Mouse (Mus musculus): Measurements from ENCODE around the gene Col12a1. TPM values are rescaled to one million over a fixed set of nuclear protein-coding genes. Genes with fewer than 3 reads are reported as not detected.

Gene Col12a1
- polyA plus RNA-seq, 1 experiment = 6.4 TPM

GRCm38 (mm10) chr9:79609661-79610060 is 109.0 kb downstream of the Col12a1 start:
- no peaks in the 10 kb centered on the region for H3K4me1 ChIP-seq (ENCODE audit: control insufficient read depth, insufficient read depth, low read length)
- no peak overlapping the region for H3K4me3 ChIP-seq (replicated peaks; ENCODE audit: insufficient read depth, low read depth, low read length)
- no peak overlapping the region for H3K27ac ChIP-seq (ENCODE audit: insufficient read depth, low read length)
- DNase-seq = no peak
- H3K27me3 ChIP-seq (ENCODE audit: control insufficient read depth, insufficient read depth, low read length) = no peaks in the 10 kb centered on the region
- WGBS = 80% methylated on average over 4 of the region's 4 CpGs
- TF ChIP-seq POLR2A (IDR thresholded peaks at IDR 0.05; ENCODE audit: borderline replicate concordance, insufficient read depth, low read length) (no peak), CTCF (IDR thresholded peaks at IDR 0.05; ENCODE audit: borderline replicate concordance, insufficient read depth, low read depth, low read length) (no peak)

GRCm38 (mm10) chr9:79608795-79609194 is 109.8 kb downstream of the Col12a1 start:
- no peaks in the 10 kb centered on the region for H3K4me1 ChIP-seq (ENCODE audit: control insufficient read depth, insufficient read depth, low read length)
- TF ChIP-seq POLR2A (IDR thresholded peaks at IDR 0.05; ENCODE audit: borderline replicate concordance, insufficient read depth, low read length) = no peak
- no peak for TF ChIP-seq CTCF (IDR thresholded peaks at IDR 0.05; ENCODE audit: borderline replicate concordance, insufficient read depth, low read depth, low read length)
- DNase-seq = no peak
- H3K27me3 ChIP-seq (ENCODE audit: control insufficient read depth, insufficient read depth, low read length) = no peaks in the 10 kb centered on the region
- H3K4me3 ChIP-seq (replicated peaks; ENCODE audit: insufficient read depth, low read depth, low read length) = no peak overlapping the region
- no peak overlapping the region for H3K27ac ChIP-seq (ENCODE audit: insufficient read depth, low read length)
- WGBS = 67% methylated on average over 1 of the region's 1 CpGs

GRCm38 (mm10) chr9:79608062-79608531 is 110.5 kb downstream of the Col12a1 start:
- no peaks in the 10 kb centered on the region for H3K4me1 ChIP-seq (ENCODE audit: control insufficient read depth, insufficient read depth, low read length)
- WGBS = 51% methylated on average over 4 of the region's 4 CpGs
- no peak for DNase-seq
- no peak for TF ChIP-seq POLR2A (IDR thresholded peaks at IDR 0.05; ENCODE audit: borderline replicate concordance, insufficient read depth, low read length)
- TF ChIP-seq CTCF (IDR thresholded peaks at IDR 0.05; ENCODE audit: borderline replicate concordance, insufficient read depth, low read depth, low read length) = no peak
- no peaks in the 10 kb centered on the region for H3K27me3 ChIP-seq (ENCODE audit: control insufficient read depth, insufficient read depth, low read length)
- no peak overlapping the region for H3K27ac ChIP-seq (ENCODE audit: insufficient read depth, low read length)
- H3K4me3 ChIP-seq (replicated peaks; ENCODE audit: insufficient read depth, low read depth, low read length) = no peak overlapping the region

GRCm38 (mm10) chr9:79606122-79606521 is 112.5 kb downstream of the Col12a1 start:
- WGBS = 68% methylated on average over 5 of the region's 5 CpGs
- TF ChIP-seq POLR2A (IDR thresholded peaks at IDR 0.05; ENCODE audit: borderline replicate concordance, insufficient read depth, low read length) = no peak
- no peak for TF ChIP-seq CTCF (IDR thresholded peaks at IDR 0.05; ENCODE audit: borderline replicate concordance, insufficient read depth, low read depth, low read length)
- H3K4me3 ChIP-seq (replicated peaks; ENCODE audit: insufficient read depth, low read depth, low read length) = no peak overlapping the region
- no peak overlapping the region for H3K27ac ChIP-seq (ENCODE audit: insufficient read depth, low read length)
- no peak for DNase-seq
- H3K4me1 ChIP-seq (ENCODE audit: control insufficient read depth, insufficient read depth, low read length) = no peaks in the 10 kb centered on the region
- no peaks in the 10 kb centered on the region for H3K27me3 ChIP-seq (ENCODE audit: control insufficient read depth, insufficient read depth, low read length)

- no peaks in the 10 kb centered on the region for H3K27me3 ChIP-seq (ENCODE audit: control insufficient read depth, insufficient read depth, low read length)
- no peak for DNase-seq
- no peak for TF ChIP-seq CTCF (IDR thresholded peaks at IDR 0.05; ENCODE audit: borderline replicate concordance, insufficient read depth, low read depth, low read length)
- no peak for TF ChIP-seq POLR2A (IDR thresholded peaks at IDR 0.05; ENCODE audit: borderline replicate concordance, insufficient read depth, low read length)
- WGBS = 40% methylated on average over 5 of the region's 5 CpGs
- no peaks in the 10 kb centered on the region for H3K4me1 ChIP-seq (ENCODE audit: control insufficient read depth, insufficient read depth, low read length)
- no peak overlapping the region for H3K4me3 ChIP-seq (replicated peaks; ENCODE audit: insufficient read depth, low read depth, low read length)
- H3K27ac ChIP-seq (ENCODE audit: insufficient read depth, low read length) = no peak overlapping the region
Observed at GRCm38 (mm10) chr9:79605722-79606121, 112.9 kb downstream of the Col12a1 start.

- no peaks in the 10 kb centered on the region for H3K4me1 ChIP-seq (ENCODE audit: control insufficient read depth, insufficient read depth, low read length)
- no peak for DNase-seq
- H3K4me3 ChIP-seq (replicated peaks; ENCODE audit: insufficient read depth, low read depth, low read length) = no peak overlapping the region
- no peak overlapping the region for H3K27ac ChIP-seq (ENCODE audit: insufficient read depth, low read length)
- H3K27me3 ChIP-seq (ENCODE audit: control insufficient read depth, insufficient read depth, low read length) = no peaks in the 10 kb centered on the region
- no peak for TF ChIP-seq CTCF (IDR thresholded peaks at IDR 0.05; ENCODE audit: borderline replicate concordance, insufficient read depth, low read depth, low read length)
- TF ChIP-seq POLR2A (IDR thresholded peaks at IDR 0.05; ENCODE audit: borderline replicate concordance, insufficient read depth, low read length) = no peak
- 84% methylated on average over 3 of the region's 3 CpGs for WGBS
Observed at GRCm38 (mm10) chr9:79604546-79604945, 114.1 kb downstream of the Col12a1 start.

GRCm38 (mm10) chr9:79603448-79603847 is 115.2 kb downstream of the Col12a1 start:
- no peaks in the 10 kb centered on the region for H3K27me3 ChIP-seq (ENCODE audit: control insufficient read depth, insufficient read depth, low read length)
- DNase-seq = no peak
- H3K4me1 ChIP-seq (ENCODE audit: control insufficient read depth, insufficient read depth, low read length) = no peaks in the 10 kb centered on the region
- no peak overlapping the region for H3K4me3 ChIP-seq (replicated peaks; ENCODE audit: insufficient read depth, low read depth, low read length)
- no peak overlapping the region for H3K27ac ChIP-seq (ENCODE audit: insufficient read depth, low read length)
- TF ChIP-seq CTCF (IDR thresholded peaks at IDR 0.05; ENCODE audit: borderline replicate concordance, insufficient read depth, low read depth, low read length) (no peak), POLR2A (IDR thresholded peaks at IDR 0.05; ENCODE audit: borderline replicate concordance, insufficient read depth, low read length) (no peak)
- 94% methylated on average over 2 of the region's 2 CpGs for WGBS

GRCm38 (mm10) chr9:79600237-79600570 is 118.4 kb downstream of the Col12a1 start:
- no peak overlapping the region for H3K27ac ChIP-seq (ENCODE audit: insufficient read depth, low read length)
- no peaks in the 10 kb centered on the region for H3K27me3 ChIP-seq (ENCODE audit: control insufficient read depth, insufficient read depth, low read length)
- WGBS = 82% methylated on average over 3 of the region's 3 CpGs
- H3K4me3 ChIP-seq (replicated peaks; ENCODE audit: insufficient read depth, low read depth, low read length) = no peak overlapping the region
- TF ChIP-seq CTCF (IDR thresholded peaks at IDR 0.05; ENCODE audit: borderline replicate concordance, insufficient read depth, low read depth, low read length) (no peak), POLR2A (IDR thresholded peaks at IDR 0.05; ENCODE audit: borderline replicate concordance, insufficient read depth, low read length) (no peak)
- no peak for DNase-seq
- H3K4me1 ChIP-seq (ENCODE audit: control insufficient read depth, insufficient read depth, low read length) = no peaks in the 10 kb centered on the region
